Mouse (Mus musculus): Measurements from ENCODE around the gene Csnka2ip. TPM values are rescaled to one million over a fixed set of nuclear protein-coding genes. Genes with fewer than 3 reads are reported as not detected.
A peak's percentile ranks its signal among the peaks of the same experiment; 100 is the strongest.

Csnka2ip gene
- total and polyA plus RNA-seq, 3 experiments = not detected

DNA sequence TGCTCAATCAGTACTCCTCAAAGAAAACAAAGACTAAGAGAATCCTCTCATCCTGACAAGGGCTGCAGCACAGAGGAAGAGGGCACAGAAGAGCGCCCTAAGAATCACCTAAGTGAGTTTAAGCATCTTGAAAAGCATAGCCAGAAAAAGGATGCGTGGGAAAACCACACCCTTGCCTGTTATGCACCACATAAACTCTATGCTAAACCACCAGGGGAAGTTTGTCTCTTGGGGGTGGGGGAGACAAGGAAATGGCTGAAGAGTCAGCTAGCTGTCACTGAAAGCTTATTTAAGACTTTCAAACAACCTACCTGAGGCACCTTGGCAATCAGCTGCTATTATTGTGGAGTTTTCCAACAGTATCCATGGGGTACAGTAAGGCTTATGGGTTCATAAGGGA lies 45.6 kb upstream of the Csnka2ip start:
- Histone ChIP-seq H3K36me3 (ENCODE audit: control insufficient read depth in 1 of 2, insufficient read depth in 2 of 2, low read length in 2 of 2) (no peaks in the 10 kb centered on the region), H3K9ac (ENCODE audit: control insufficient read depth, low read depth, low read length, poor library complexity, severe bottlenecking) (no peak overlapping the region), H3K27ac (ENCODE audit: control insufficient read depth, low read depth, low read length) (no peak overlapping the region), H3K9me3 (replicated peaks; ENCODE audit: insufficient read depth, low read length) (no peaks in the 10 kb centered on the region), H3K4me1 (ENCODE audit: control insufficient read depth in 1 of 2, insufficient read depth in 2 of 2, low read length in 2 of 2) (no peaks in the 10 kb centered on the region), H3K27me3 (ENCODE audit: control insufficient read depth in 1 of 2, insufficient read depth in 2 of 2, low read length in 2 of 2) (no peaks in the 10 kb centered on the region), H3K79me2 (ENCODE audit: control insufficient read depth, insufficient read depth, low read length, poor library complexity) (no peaks in the 10 kb centered on the region), H3K4me3 (ENCODE audit: control insufficient read depth in 1 of 2, insufficient read depth in 1 of 2, low read depth in 2 of 2, low read length in 2 of 2) (no peak overlapping the region)
- no peak for DNase-seq (ENCODE audit: low read depth, low spot score)
- TF ChIP-seq TCF12 (IDR thresholded peaks at IDR 0.05; ENCODE audit: low read depth, low read length) (no peak), E2F4 (IDR thresholded peaks at IDR 0.05; ENCODE audit: borderline replicate concordance, low read depth, low read length) (no peak), NELFE (IDR thresholded peaks at IDR 0.05; ENCODE audit: low read depth, low read length) (no peak), ZNF384 (IDR thresholded peaks at IDR 0.05; ENCODE audit: low read depth, low read length) (no peak), UBTF (IDR thresholded peaks at IDR 0.05; ENCODE audit: borderline replicate concordance, insufficient read depth, low read depth, low read length) (no peak), POLR2AphosphoS2 (IDR thresholded peaks at IDR 0.05; ENCODE audit: low read length) (no peak), MYC (IDR thresholded peaks at IDR 0.05; ENCODE audit: low read depth, low read length) (no peak), KAT2A (conservative IDR thresholded peaks at IDR 0.05; ENCODE audit: low read depth, low read length) (no peak), ETS1 (IDR thresholded peaks at IDR 0.05; ENCODE audit: low read depth, low read length) (no peak), USF2 (IDR thresholded peaks at IDR 0.05; ENCODE audit: borderline replicate concordance in 1 of 2, insufficient read depth in 1 of 2, low read depth in 1 of 2, low read length in 2 of 2) (no peak), MYB (IDR thresholded peaks at IDR 0.05; ENCODE audit: low read depth, low read length) (no peak), BHLHE40 (IDR thresholded peaks at IDR 0.05; ENCODE audit: borderline replicate concordance, low read depth, low read length) (no peak), ELF1 (IDR thresholded peaks at IDR 0.05; ENCODE audit: low read depth, low read length) (no peak), ZKSCAN1 (IDR thresholded peaks at IDR 0.05; ENCODE audit: low read depth, low read length) (no peak), GABPA (IDR thresholded peaks at IDR 0.05; ENCODE audit: low read depth, low read length) (no peak), RCOR1 (IDR thresholded peaks at IDR 0.05; ENCODE audit: low read depth, low read length) (no peak), JUND (IDR thresholded peaks at IDR 0.05; ENCODE audit: low read depth, low read length) (no peak), ZMIZ1 (IDR thresholded peaks at IDR 0.05; ENCODE audit: low read depth, low read length) (no peak), USF1 (IDR thresholded peaks at IDR 0.05; ENCODE audit: low read depth, low read length) (no peak)

DNA sequence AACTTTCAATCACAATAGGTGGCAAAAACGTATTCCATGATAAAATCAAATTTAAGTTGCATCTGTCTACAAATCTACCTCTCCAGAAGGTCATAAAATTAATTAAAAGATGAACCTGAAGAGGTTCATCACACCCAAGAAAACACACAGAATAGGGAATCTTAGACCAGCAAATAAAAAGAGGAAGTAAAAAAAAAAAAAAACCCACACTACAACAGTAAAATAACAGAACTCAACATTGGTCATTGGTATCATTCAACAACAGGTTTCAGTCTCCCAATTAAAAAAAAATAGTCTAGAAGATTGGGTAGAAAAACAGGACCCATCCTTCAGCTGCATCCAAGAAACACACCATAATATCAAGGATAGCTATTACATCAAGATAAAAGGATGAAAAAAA lies 32.9 kb upstream of the Csnka2ip start:
- no peaks in the 10 kb centered on the region for H3K9me3 ChIP-seq (replicated peaks; ENCODE audit: insufficient read depth, low read length)
- H3K4me3 ChIP-seq (ENCODE audit: control insufficient read depth in 1 of 2, insufficient read depth in 1 of 2, low read depth in 2 of 2, low read length in 2 of 2) = no peak overlapping the region
- no peak overlapping the region for H3K9ac ChIP-seq (ENCODE audit: control insufficient read depth, low read depth, low read length, poor library complexity, severe bottlenecking)
- TF ChIP-seq SMC3 (IDR thresholded peaks at IDR 0.05; ENCODE audit: low read depth, low read length) = no peak
- peak; percentile 53; the same call in 1 of the 2 replicates for TF ChIP-seq ZNF384 (IDR thresholded peaks at IDR 0.05; ENCODE audit: low read depth, low read length)
- DNase-seq (ENCODE audit: low read depth, low spot score) = no peak
- no peaks in the 10 kb centered on the region for H3K79me2 ChIP-seq (ENCODE audit: control insufficient read depth, insufficient read depth, low read length, poor library complexity)
- H3K36me3 ChIP-seq (ENCODE audit: control insufficient read depth in 1 of 2, insufficient read depth in 2 of 2, low read length in 2 of 2) = no peaks in the 10 kb centered on the region
- no peaks in the 10 kb centered on the region for H3K27me3 ChIP-seq (ENCODE audit: control insufficient read depth in 1 of 2, insufficient read depth in 2 of 2, low read length in 2 of 2)
- H3K4me1 ChIP-seq (ENCODE audit: control insufficient read depth in 1 of 2, insufficient read depth in 2 of 2, low read length in 2 of 2) = no peaks in the 10 kb centered on the region
- no peak overlapping the region for H3K27ac ChIP-seq (ENCODE audit: control insufficient read depth, low read depth, low read length)

Data from MEL (cell line).